Mouse (Mus musculus) midbrain, postnatal 0 days (tissue): Measurements from ENCODE around the gene Il27ra. TPM values are rescaled to one million over a fixed set of nuclear protein-coding genes. Genes with fewer than 3 reads are reported as not detected.
A peak's percentile ranks its signal among the peaks of the same experiment; 100 is the strongest.

Experiments used
- ATAC-seq: fragments of 200-750 bp; cut with Nextera tagmentation; 2 replicates; pipeline ENCODE4 v1.8.0; 2017; ENCODE audit warnings: moderate number of reproducible peaks, mild to moderate bottlenecking, moderate TSS enrichment, moderate library complexity; ENCODE audit not compliant: low FRiP score
- DNase-seq: peaks from one replicate; pipeline ENCODE4 v3.0.0-alpha.2; 2015; ENCODE audit warnings: low spot score
- H3K27ac ChIP-seq: fragments of 300-500 bp; sonication (generic); 2 replicates; pipeline ENCODE4 v1.5.1; 2014; ENCODE audit warnings: low read depth, mild to moderate bottlenecking, low read length, mixed read lengths
- H3K27me3 ChIP-seq: fragments of 300-500 bp; sonication (generic); 2 replicates; pipeline ENCODE4 v1.6.1; 2014; ENCODE audit warnings: low read length, control low read depth, mixed read lengths; ENCODE audit not compliant: insufficient read depth
- H3K36me3 ChIP-seq: fragments of 300-500 bp; sonication (generic); 2 replicates; pipeline ENCODE4 v1.6.1; 2014; ENCODE audit warnings: low read length, control low read depth, mixed read lengths; ENCODE audit not compliant: insufficient read depth
- H3K4me1 ChIP-seq: fragments of 300-500 bp; sonication (generic); 2 replicates; pipeline ENCODE4 v1.6.1; 2014; ENCODE audit warnings: mild to moderate bottlenecking, control low read depth, antibody characterized with exemption, low read length, mixed read lengths; ENCODE audit not compliant: insufficient read depth
- H3K4me2 ChIP-seq: fragments of 300-500 bp; sonication (generic); 2 replicates; pipeline ENCODE4 v1.6.1; 2014; ENCODE audit warnings: low read depth, mild to moderate bottlenecking, low read length, mixed read lengths; ENCODE audit not compliant: poor library complexity, severe bottlenecking
- H3K4me3 ChIP-seq: fragments of 300-500 bp; sonication (generic); 2 replicates; pipeline ENCODE4 v1.5.1; 2014; ENCODE audit warnings: low read depth, mild to moderate bottlenecking, low read length, moderate library complexity
- H3K9ac ChIP-seq: fragments of 300-500 bp; sonication (generic); replicated peaks from 2 replicates; pipeline ENCODE4 v1.6.1; 2014; ENCODE audit warnings: mild to moderate bottlenecking, low read length, moderate library complexity, mixed read lengths; ENCODE audit not compliant: poor library complexity, severe bottlenecking
- H3K9me3 ChIP-seq: fragments of 300-500 bp; sonication (generic); 2 replicates; pipeline ENCODE4 v1.6.1; 2016; ENCODE audit warnings: low read length, control low read depth
- CTCF ChIP-seq: IDR thresholded peaks from 2 replicates; pipeline ENCODE4 v1.5.1; 2016; ENCODE audit warnings: antibody characterized with exemption, mild to moderate bottlenecking
- WGBS: fragments of 180-500 bp; shearing (Covaris S2); extraction: QIAGEN DNeasy Blood & Tissue Kit; methylation state at CpG from one replicate; pipeline ENCODE4 v1.1.7; 2014; 5-methylcytosine and 5-hydroxymethylcytosine counted together
- polyA plus RNA-seq: library from polyadenylated mRNA; unstranded; fragments of >200 nt; fragmentation: Nextera tagmentation; extraction: Ambion mirVana; gene quantifications from 2 replicates; pipeline ENCODE4 v1.2.1, GENCODE M21; 2015
- total RNA-seq: library from RNA; depleted of rRNA; stranded (reverse); fragments of >200 nt; gene quantifications from 2 replicates; pipeline ENCODE4 v1.2.3, GENCODE M21; 2014

Il27ra gene
- total and polyA plus RNA-seq, 2 experiments from 2014 or later: 0.21 to 0.71 TPM

DNA sequence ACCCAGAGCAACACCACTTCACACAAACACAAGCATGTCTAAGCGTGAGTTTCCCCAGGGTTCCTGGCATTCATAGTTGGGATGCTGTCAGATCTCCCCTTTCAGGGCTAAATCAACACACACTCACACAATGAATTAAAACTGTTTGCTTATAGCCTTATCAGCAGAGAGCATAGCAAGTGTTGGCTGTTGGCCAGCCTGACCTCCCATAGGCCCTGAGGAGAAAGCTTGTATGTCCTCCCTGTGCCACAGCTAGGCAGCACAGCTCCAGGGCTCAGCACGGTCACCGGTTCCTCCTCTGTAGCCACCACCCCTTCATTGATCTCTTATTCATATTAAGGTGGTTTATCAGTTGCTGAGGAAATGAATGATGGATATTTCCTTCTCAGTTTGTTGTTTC, 10.4 kb upstream of the Il27ra start:
- H3K4me2 ChIP-seq: no peak overlapping the region
- ATAC-seq (no peak), DNase-seq (no peak)
- 70% methylated on average over 3 of the region's 3 CpGs for WGBS
- no peaks in the 10 kb centered on the region for H3K36me3 ChIP-seq
- no peak overlapping the region for H3K27ac ChIP-seq
- no peak overlapping the region for H3K4me3 ChIP-seq
- TF ChIP-seq CTCF: no peak
- no peak overlapping the region for H3K9ac ChIP-seq
- H3K4me1 ChIP-seq: no peaks in the 10 kb centered on the region
- H3K27me3 ChIP-seq: no peaks in the 10 kb centered on the region
- H3K9me3 ChIP-seq: no peaks in the 10 kb centered on the region

- H3K27ac ChIP-seq: no peak overlapping the region
- H3K27me3 ChIP-seq: peaks cover 22% of the 10 kb centered on the region
- H3K9ac ChIP-seq: no peak overlapping the region
- no peak for ATAC-seq
- WGBS: 81% methylated on average over 5 of the region's 5 CpGs
- H3K4me2 ChIP-seq: no peak overlapping the region
- H3K9me3 ChIP-seq: no peaks in the 10 kb centered on the region
- no peaks in the 10 kb centered on the region for H3K4me1 ChIP-seq
- H3K36me3 ChIP-seq: no peaks in the 10 kb centered on the region
- H3K4me3 ChIP-seq: no peak overlapping the region
- TF ChIP-seq CTCF: no peak
- DNase-seq: no peak
These were observed 5.8 kb upstream of the Il27ra start for GRCm38 (mm10) chr8:84048171-84048570.

GRCm38 (mm10) chr8:84046505-84046904, 4.1 kb upstream of the Il27ra start:
- ATAC-seq (no peak), DNase-seq (no peak)
- H3K4me1 ChIP-seq: peaks cover 4% of the 10 kb centered on the region; the same call in 1 of the 2 replicates
- 76% methylated on average over 3 of the region's 3 CpGs for WGBS
- no peak for TF ChIP-seq CTCF
- no peaks in the 10 kb centered on the region for H3K36me3 ChIP-seq
- H3K4me2 ChIP-seq: no peak overlapping the region
- H3K27me3 ChIP-seq: peaks cover 39% of the 10 kb centered on the region
- no peaks in the 10 kb centered on the region for H3K9me3 ChIP-seq
- H3K9ac ChIP-seq: no peak overlapping the region
- H3K4me3 ChIP-seq: no peak overlapping the region
- no peak overlapping the region for H3K27ac ChIP-seq

GRCm38 (mm10) chr8:84044900-84045299, 2.5 kb upstream of the Il27ra start, which contains the start of gene Rln3:
Gene Rln3, minus strand, starts transcription at chr8:84045000.
- Histone ChIP-seq H3K9me3 (no peaks in the 10 kb centered on the region), H3K4me2 (no peak within 1 kb of the TSS), H3K9ac (no peak within 1 kb of the TSS), H3K4me1 (peaks cover 4% of the 10 kb centered on the region; the same call in 1 of the 2 replicates), H3K4me3 (no peak within 1 kb of the TSS), H3K36me3 (no peaks in the 10 kb centered on the region), H3K27ac (no peak within 1 kb of the TSS), H3K27me3 (peaks cover 45% of the 10 kb centered on the region)
- no peak for TF ChIP-seq CTCF
- 10% methylated on average over 9 of the region's 9 CpGs for WGBS
- ATAC-seq: no peak
- DNase-seq: no peak

DNA sequence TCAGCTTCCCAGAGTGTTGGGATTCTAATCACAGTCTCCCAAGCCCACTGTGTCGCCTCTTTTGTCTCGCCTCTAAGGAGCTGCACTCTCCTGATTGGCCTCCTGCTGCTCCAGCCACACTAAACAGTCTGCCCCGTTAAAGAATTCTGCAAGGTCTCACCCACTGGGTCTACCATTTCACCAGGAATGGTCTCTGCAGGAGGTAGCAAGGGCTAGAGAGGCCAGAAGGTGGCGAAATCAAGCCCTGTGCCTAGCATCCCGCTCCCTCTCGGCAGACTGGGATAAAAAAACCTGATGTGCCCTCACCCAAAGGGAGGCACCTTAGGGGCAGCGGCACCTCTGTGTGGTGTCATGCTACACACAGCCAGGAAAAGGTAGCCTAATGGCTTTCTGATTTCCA, 1.7 kb upstream of the Il27ra start:
- Histone ChIP-seq H3K4me1 (peaks cover 4% of the 10 kb centered on the region; the same call in 1 of the 2 replicates), H3K27me3 (peaks cover 45% of the 10 kb centered on the region), H3K4me3 (no peak overlapping the region), H3K9ac (no peak overlapping the region), H3K27ac (no peak overlapping the region), H3K36me3 (no peaks in the 10 kb centered on the region), H3K4me2 (no peak overlapping the region), H3K9me3 (no peaks in the 10 kb centered on the region)
- 11% methylated on average over 7 of the region's 7 CpGs for WGBS
- no peak for ATAC-seq
- no peak for DNase-seq
- TF ChIP-seq CTCF: peak; percentile 26; the same call in 1 of the 2 replicates

- H3K4me3 ChIP-seq: no peak overlapping the region
- peak; percentile 36 for DNase-seq
These were observed 556 bp upstream of the Il27ra start for GRCm38 (mm10) chr8:84042948-84043342.

More at GRCm38 (mm10) chr8:84042948-84043342, 556 bp upstream of the Il27ra start:
- 45% methylated on average over 12 of the region's 12 CpGs for WGBS
- H3K36me3 ChIP-seq: no peaks in the 10 kb centered on the region
- no peak for TF ChIP-seq CTCF
- H3K4me1 ChIP-seq: peaks cover 4% of the 10 kb centered on the region; the same call in 1 of the 2 replicates
- no peaks in the 10 kb centered on the region for H3K9me3 ChIP-seq
- no peak overlapping the region for H3K27ac ChIP-seq
- peaks cover 45% of the 10 kb centered on the region for H3K27me3 ChIP-seq
- no peak overlapping the region for H3K9ac ChIP-seq
- no peak overlapping the region for H3K4me2 ChIP-seq
- no peak for ATAC-seq
